Mouse (Mus musculus) kidney, adult 2 months (tissue): ENCODE measurements around the gene Emc8.

Experiments used
- CTCF ChIP-seq: fragments of 200-500 bp; conservative IDR thresholded peaks from 2 replicates; pipeline ENCODE4 v1.5.1; 2011; ENCODE audit warnings: low read depth, mild to moderate bottlenecking, control low read depth, low read length, moderate library complexity, mixed read lengths; ENCODE audit not compliant: insufficient read depth, insufficient read length
- POLR2A ChIP-seq: fragments of 200-500 bp; IDR thresholded peaks from one replicate; pipeline ENCODE4 v1.6.1; 2011; ENCODE audit warnings: low read depth, low read length, control low read depth

DNA sequence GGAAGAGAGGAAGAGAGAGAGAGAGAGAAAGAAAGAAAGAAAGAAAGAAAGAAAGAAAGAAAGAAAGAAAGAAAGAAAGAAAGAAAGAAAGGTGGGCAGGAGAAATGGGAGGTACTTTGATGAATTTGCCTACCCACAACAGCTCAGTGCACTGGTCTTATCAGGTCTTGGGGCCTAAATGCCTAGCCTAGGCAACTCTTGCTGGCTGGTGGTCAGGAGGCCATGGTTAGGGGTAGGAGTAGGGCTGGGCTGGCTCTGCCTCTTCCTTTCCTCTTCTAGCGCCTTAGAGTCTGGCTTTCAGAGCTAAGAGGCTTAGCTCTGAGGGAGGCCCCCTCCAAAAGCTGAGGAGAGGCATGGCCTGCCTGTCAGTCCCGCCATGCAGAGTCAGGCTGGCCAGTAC is 44.8 kb downstream of the Emc8 start:
- no peak for TF ChIP-seq CTCF
- TF ChIP-seq POLR2A = no peak
